Mouse (Mus musculus) midbrain, embryonic 11.5 days (tissue): Measurements from ENCODE around the gene Mybbp1a. TPM values are rescaled to one million over a fixed set of nuclear protein-coding genes. Genes with fewer than 3 reads are reported as not detected.

Experiments used
- ATAC-seq: fragments of 200-750 bp; cut with Nextera tagmentation; 2 replicates; pipeline ENCODE4 v1.8.0; 2017; ENCODE audit warnings: moderate TSS enrichment, moderate library complexity; ENCODE audit not compliant: low FRiP score
- DNase-seq: peaks from one replicate; pipeline ENCODE4 v3.0.0; 2015; ENCODE audit warnings: low spot score; ENCODE audit errors: missing footprints
- H3K27ac ChIP-seq: fragments of 300-500 bp; sonication (generic); 2 replicates; pipeline ENCODE4 v1.5.1; 2014; ENCODE audit warnings: low read depth, low read length
- H3K27me3 ChIP-seq: fragments of 300-500 bp; sonication (generic); 2 replicates; pipeline ENCODE4 v1.6.1; 2014; ENCODE audit warnings: mild to moderate bottlenecking, low read length, moderate library complexity, mixed read lengths; ENCODE audit not compliant: control insufficient read depth, insufficient read depth
- H3K36me3 ChIP-seq: fragments of 300-500 bp; sonication (generic); 2 replicates; pipeline ENCODE4 v1.6.1; 2014; ENCODE audit warnings: mild to moderate bottlenecking, low read length, moderate library complexity, mixed read lengths; ENCODE audit not compliant: control insufficient read depth, insufficient read depth
- H3K4me1 ChIP-seq: fragments of 300-500 bp; sonication (generic); 2 replicates; pipeline ENCODE4 v1.6.1; 2014; ENCODE audit warnings: low read length; ENCODE audit not compliant: control insufficient read depth, insufficient read depth
- H3K4me2 ChIP-seq: fragments of 300-500 bp; sonication (generic); 2 replicates; pipeline ENCODE4 v1.6.1; 2014; ENCODE audit warnings: mild to moderate bottlenecking, moderate library complexity
- H3K4me3 ChIP-seq: fragments of 300-500 bp; sonication (generic); 2 replicates; pipeline ENCODE4 v1.5.1; 2014; ENCODE audit warnings: low read depth, low read length
- H3K9ac ChIP-seq: fragments of 300-500 bp; sonication (generic); 2 replicates; pipeline ENCODE4 v1.6.1; 2014; ENCODE audit warnings: low read length
- H3K9me3 ChIP-seq: fragments of 300-500 bp; sonication (generic); 2 replicates; pipeline ENCODE4 v1.6.1; 2016; ENCODE audit warnings: low read length; ENCODE audit not compliant: control insufficient read depth
- WGBS: fragments of 180-500 bp; shearing (Covaris S2); extraction: QIAGEN DNeasy Blood & Tissue Kit; methylation state at CpG from one replicate; pipeline ENCODE4 v1.1.7; 2014; 5-methylcytosine and 5-hydroxymethylcytosine counted together
- polyA plus RNA-seq: library from polyadenylated mRNA; unstranded; fragments of >200 nt; fragmentation: Nextera tagmentation; extraction: Ambion mirVana; gene quantifications from 2 replicates; pipeline ENCODE4 v1.2.1, GENCODE M21; 2014

The Mybbp1a gene
- polyA plus RNA-seq, 1 experiment from 2014 or later, result 144 TPM

DNA sequence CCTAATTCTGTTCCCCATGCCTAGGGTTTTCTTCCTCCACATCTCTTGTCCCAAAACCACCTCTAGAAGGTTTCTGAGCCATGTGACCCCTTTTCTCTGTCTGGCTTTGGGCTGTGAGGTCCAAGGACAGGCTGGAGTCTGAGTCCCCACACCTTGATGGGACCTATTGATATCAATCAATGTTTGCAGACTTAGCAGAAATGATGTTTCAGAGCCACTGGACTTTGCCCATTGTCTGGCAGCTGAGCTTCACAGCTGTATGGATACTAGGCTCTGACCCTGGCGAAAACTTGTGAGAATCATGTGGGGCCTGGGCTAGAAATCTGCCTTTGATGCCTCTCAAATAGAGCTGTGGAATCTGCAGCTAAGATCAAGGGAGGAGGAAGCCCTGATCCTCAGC, 55.6 kb downstream of the Mybbp1a start:
- ATAC-seq, result no peak
- H3K27ac ChIP-seq, result no peak overlapping the region
- no peaks in the 10 kb centered on the region for H3K9me3 ChIP-seq
- H3K27me3 ChIP-seq, result no peaks in the 10 kb centered on the region; the same call in 1 of the 2 replicates
- no peaks in the 10 kb centered on the region for H3K4me1 ChIP-seq
- no peak overlapping the region for H3K4me3 ChIP-seq
- WGBS, result 50% methylated on average over 1 of the region's 1 CpGs
- DNase-seq, result peak; percentile 33
- H3K4me2 ChIP-seq, result no peak overlapping the region
- no peak overlapping the region for H3K9ac ChIP-seq
- no peaks in the 10 kb centered on the region for H3K36me3 ChIP-seq

GRCm38 (mm10) chr11:72497367-72497766, 56.2 kb downstream of the Mybbp1a start:
- no peak for ATAC-seq
- Histone ChIP-seq H3K9ac (no peak overlapping the region), H3K4me2 (no peak overlapping the region), H3K27ac (no peak overlapping the region), H3K4me1 (no peaks in the 10 kb centered on the region), H3K27me3 (no peaks in the 10 kb centered on the region), H3K36me3 (no peaks in the 10 kb centered on the region), H3K4me3 (no peak overlapping the region), H3K9me3 (no peaks in the 10 kb centered on the region)
- WGBS, result 24% methylated on average over 4 of the region's 4 CpGs
- no peak for DNase-seq

DNA sequence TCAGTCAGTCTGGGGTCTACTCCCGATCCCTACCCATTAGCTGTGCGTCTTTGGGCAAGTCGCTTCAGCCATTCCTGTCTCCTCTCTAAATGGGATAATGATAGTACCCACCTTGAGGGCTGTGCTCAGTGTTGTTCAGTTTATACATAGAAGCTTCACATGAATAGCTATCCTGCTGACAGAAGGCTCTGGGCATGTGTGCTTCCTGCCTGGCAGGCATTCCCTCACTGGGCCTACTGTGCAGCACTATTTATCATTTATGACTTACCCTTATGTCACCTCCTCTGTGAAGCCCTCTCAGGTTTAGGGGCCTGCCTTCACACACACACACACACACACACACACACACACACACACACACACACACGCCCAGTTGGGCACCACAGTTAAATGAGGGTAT, 59.0 kb downstream of the Mybbp1a start:
- no peak for DNase-seq
- no peak for ATAC-seq
- H3K9ac ChIP-seq, result no peak overlapping the region
- H3K9me3 ChIP-seq, result no peaks in the 10 kb centered on the region
- no peak overlapping the region for H3K4me3 ChIP-seq
- 91% methylated on average over 4 of the region's 4 CpGs for WGBS
- no peaks in the 10 kb centered on the region for H3K27me3 ChIP-seq
- H3K27ac ChIP-seq, result no peak overlapping the region
- no peaks in the 10 kb centered on the region for H3K36me3 ChIP-seq
- no peak overlapping the region for H3K4me2 ChIP-seq
- no peaks in the 10 kb centered on the region for H3K4me1 ChIP-seq

Other genes starting within 250 kb of the Mybbp1a start
- 0.06 and 0.12 TPM in 2 replicates for gene Gm43951, start 234.5 kb upstream of the Mybbp1a start, polyA plus RNA-seq
- 19.5 and 20.2 TPM in 2 replicates for gene 4933427D14Rik, start 233.9 kb upstream of the Mybbp1a start, polyA plus RNA-seq
- gene Txndc17, start 233.8 kb upstream of the Mybbp1a start, polyA plus RNA-seq, result 163 and 168 TPM in 2 replicates
- 55.7 and 56.7 TPM in 2 replicates for gene Med31, start 225.8 kb upstream of the Mybbp1a start, polyA plus RNA-seq
- gene Slc13a5, start 174.1 kb upstream of the Mybbp1a start, polyA plus RNA-seq, result 0.21 and 0.29 TPM in 2 replicates
- 1.3 and 1.4 TPM in 2 replicates for gene Xaf1, start 139.7 kb upstream of the Mybbp1a start, polyA plus RNA-seq
- not detected in 2 replicates for gene Fbxo39, start 126.9 kb upstream of the Mybbp1a start, polyA plus RNA-seq
- gene Tekt1, start 78.9 kb upstream of the Mybbp1a start, polyA plus RNA-seq, result 4.2 and 5.3 TPM in 2 replicates
- gene Smtnl2, start 29.6 kb upstream of the Mybbp1a start, polyA plus RNA-seq, result 3.7 and 4.1 TPM in 2 replicates
- gene Ggt6, start 5.8 kb upstream of the Mybbp1a start, polyA plus RNA-seq, result not detected in 2 replicates
- gene Spns2, start 48.5 kb downstream of the Mybbp1a start, polyA plus RNA-seq, result 4.0 and 4.7 TPM in 2 replicates
- gene Spns3, start 109.2 kb downstream of the Mybbp1a start, polyA plus RNA-seq, result not detected in 2 replicates
- gene Ube2g1, start 165.9 kb downstream of the Mybbp1a start, polyA plus RNA-seq, result 121 and 137 TPM in 2 replicates
- gene Ankfy1, start 248.7 kb downstream of the Mybbp1a start, polyA plus RNA-seq, result 28.7 and 33.0 TPM in 2 replicates